Mouse (Mus musculus): ENCODE measurements at regions not wholly inside any gene's neighbourhood (a gene's known extent, or its start where the extent isn't known, plus 50 kb on each side); places are given as distances from the start of the nearest gene placed in this dataset.
"Not testable (repeated sequence)": the region's sequence is repeated elsewhere in the genome, so short reads cannot be mapped to it uniquely, and the experiment has no call there.

DNA sequence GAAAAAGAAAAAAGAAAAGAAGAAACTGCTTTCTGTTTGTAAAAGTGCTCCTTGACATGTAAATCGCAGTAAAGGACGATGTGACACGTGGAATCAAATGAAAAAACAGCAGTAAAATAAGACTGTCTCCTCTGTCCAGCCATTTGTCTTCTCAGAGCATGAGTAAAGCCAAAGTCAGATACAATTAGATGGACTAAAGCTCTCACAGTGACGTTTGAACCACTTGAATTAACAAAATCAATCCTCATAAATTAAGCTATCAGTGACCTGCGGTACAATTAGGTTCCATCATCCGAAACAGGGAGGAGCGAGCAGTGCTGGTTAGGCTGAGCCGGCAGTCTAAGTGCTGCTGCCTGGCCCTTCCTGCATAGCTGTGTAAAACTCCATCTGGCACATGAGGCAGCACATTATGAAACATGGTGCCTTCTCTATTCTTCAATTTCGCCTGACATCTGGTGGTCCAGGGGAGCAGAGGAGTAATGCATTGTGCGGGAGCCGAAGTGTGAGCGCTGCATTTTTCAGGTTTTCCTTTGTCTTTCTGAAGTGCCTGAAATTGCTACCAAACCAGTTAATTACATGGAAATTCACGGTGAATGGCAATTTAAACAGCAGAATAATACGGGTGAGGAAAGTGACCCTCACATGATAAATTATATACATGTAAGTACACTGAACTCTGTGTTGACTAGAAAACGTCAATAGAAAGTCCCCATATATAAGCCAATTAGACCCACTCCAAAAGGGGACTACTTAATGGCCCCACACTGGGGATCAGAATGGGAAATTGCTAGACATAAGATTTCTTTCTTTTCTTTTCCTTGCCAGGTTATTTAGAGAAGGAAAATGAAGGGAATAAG is 118.1 kb downstream of the Mmrn1 start:
- DNase-seq (ENCODE audit: inconsistent ontology term) = no peak

GRCm38 (mm10) chr6:61043524-61044450 is 119.0 kb downstream of the Mmrn1 start:
- DNase-seq (ENCODE audit: inconsistent ontology term) = no peak

- DNase-seq (ENCODE audit: inconsistent ontology term) = not testable (repeated sequence)
Observed at GRCm38 (mm10) chr6:61047667-61048066, 122.9 kb downstream of the Mmrn1 start.

DNA sequence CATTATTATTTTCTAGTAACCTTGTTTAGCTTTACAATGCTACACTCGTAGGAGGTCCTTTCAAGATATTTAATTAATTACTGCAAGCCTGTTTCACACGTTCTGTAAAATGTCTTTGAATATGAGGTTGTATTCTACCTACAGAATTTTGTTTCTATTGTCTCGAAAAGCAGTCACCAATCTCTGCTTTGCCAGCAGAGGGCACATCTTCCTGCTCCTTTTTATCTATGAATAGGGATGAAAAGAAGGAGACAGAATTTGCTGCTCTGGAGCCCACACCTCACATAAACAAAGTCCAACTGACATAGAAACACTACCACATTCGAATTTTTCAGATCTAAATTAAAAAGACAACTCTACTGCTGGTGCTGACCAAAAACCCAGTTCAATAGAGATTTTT is 117.0 kb upstream of the Ccser1 start:
- DNase-seq (ENCODE audit: inconsistent ontology term) = no peak

DNA sequence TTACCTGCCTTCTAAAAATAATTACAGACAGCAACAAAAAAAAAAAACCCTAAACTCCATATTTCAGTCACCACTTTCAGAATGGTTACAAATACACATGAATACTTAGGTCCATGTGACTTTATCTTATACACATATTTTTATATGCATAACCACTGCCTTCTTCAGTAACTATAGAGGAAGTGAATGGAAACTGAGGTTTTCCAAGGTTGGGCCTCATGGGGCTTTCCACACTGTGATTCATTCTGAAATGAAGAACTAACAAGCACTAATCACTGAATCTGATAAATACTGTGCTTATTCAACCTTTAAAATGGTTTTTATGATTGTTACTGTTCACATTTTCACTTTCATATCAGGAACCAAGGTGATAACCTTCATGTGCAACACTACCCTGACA is 114.4 kb upstream of the Ccser1 start:
- no peak for DNase-seq (ENCODE audit: inconsistent ontology term)

- DNase-seq (ENCODE audit: inconsistent ontology term) = no peak
Observed at GRCm38 (mm10) chr6:61066501-61067282, 113.4 kb upstream of the Ccser1 start.

GRCm38 (mm10) chr6:61067355-61068116 is 112.6 kb upstream of the Ccser1 start:
- no peak for DNase-seq (ENCODE audit: inconsistent ontology term)

- DNase-seq (ENCODE audit: inconsistent ontology term) = no peak
Observed at GRCm38 (mm10) chr6:61068117-61068489, 112.0 kb upstream of the Ccser1 start.

- no peak for DNase-seq (ENCODE audit: inconsistent ontology term)
Observed at GRCm38 (mm10) chr6:61073267-61073666, 106.9 kb upstream of the Ccser1 start.

DNA sequence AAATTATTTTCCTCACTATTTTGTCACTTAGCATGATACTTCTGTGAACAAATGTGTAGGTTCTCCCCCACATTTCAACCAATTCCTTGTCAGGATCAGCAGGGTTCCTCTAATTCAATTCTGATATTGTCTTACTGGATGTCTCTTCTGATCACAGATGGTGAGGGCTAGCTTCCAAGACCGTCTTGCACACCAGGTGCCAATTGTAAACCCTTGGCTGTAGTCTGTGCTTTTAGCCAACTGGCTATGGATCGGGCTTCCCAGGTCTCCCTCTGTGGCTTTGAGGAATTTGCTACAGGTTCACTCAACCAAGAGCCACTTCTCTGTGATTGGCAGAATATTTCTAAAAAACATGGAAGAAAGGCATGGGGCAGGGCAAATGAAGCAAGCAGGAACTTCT is 106.3 kb upstream of the Ccser1 start:
- peak; percentile 42 for DNase-seq (ENCODE audit: inconsistent ontology term)

- DNase-seq (ENCODE audit: inconsistent ontology term) = no peak
Observed at GRCm38 (mm10) chr6:61074700-61075099, 105.4 kb upstream of the Ccser1 start.

GRCm38 (mm10) chr6:61078559-61078958 is 101.6 kb upstream of the Ccser1 start:
- no peak for DNase-seq (ENCODE audit: inconsistent ontology term)

DNA sequence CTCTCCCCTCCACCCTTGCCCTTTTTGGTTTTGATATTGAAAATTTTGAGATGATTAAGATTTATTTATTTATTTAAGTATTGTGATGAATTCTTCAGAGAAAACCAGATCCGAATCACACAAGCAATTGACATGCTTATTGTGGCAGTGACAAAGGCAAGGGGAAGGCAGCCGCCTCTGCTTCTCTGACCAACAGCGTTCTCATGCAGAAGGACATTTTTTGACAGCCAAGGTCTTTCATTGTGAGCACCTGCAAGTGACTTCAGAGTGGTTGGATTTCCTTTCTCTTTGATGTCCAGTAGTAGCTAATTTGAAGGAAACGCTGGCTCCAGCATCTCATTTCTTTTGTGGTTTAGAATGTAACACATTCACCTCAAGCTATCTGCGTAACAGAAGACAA is 99.5 kb upstream of the Ccser1 start:
- no peak for DNase-seq (ENCODE audit: inconsistent ontology term)

- DNase-seq (ENCODE audit: inconsistent ontology term) = no peak
Observed at GRCm38 (mm10) chr6:61083346-61083745, 96.8 kb upstream of the Ccser1 start.

GRCm38 (mm10) chr6:61099348-61099981 is 80.7 kb upstream of the Ccser1 start:
- no peak for DNase-seq (ENCODE audit: inconsistent ontology term)

DNA sequence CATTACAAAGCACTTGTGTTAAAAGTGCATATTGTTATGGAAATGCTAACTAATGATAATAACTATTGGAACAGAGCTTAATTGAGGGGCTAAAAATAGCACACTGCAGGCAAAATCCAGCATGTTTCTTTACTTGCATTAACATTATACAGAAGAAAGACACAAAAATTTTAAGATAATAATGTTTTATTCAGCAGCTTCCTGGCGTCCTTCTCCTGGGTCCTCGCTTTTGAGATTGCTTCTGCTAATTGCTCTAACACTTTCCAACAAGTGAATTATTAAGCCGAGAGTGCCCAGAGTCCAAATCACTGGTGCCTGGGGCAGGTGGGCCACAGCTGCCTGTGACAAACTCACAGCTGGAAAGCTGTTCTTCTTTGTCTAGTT is 80.2 kb upstream of the Ccser1 start:
- no peak for DNase-seq (ENCODE audit: inconsistent ontology term)

DNA sequence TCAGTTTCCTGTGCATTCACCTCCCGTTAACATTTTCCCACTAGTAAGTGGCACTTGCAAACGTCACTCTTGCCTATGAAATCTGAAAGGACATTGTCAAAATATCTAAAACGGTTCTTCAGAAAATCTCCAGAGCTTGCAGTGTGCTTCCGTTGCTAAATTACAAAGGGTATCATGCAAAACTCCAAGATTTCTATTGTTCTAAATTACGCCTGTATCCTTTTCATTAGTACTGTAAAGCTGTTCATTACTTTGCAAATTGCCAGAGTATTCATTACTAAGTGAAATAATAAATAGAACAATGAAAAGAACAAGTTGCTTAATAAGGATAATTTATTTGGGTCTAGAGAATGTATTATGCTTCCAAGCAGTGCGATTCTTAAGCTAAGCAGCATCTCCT is 78.2 kb upstream of the Ccser1 start:
- DNase-seq (ENCODE audit: inconsistent ontology term) = peak; percentile 4

DNA sequence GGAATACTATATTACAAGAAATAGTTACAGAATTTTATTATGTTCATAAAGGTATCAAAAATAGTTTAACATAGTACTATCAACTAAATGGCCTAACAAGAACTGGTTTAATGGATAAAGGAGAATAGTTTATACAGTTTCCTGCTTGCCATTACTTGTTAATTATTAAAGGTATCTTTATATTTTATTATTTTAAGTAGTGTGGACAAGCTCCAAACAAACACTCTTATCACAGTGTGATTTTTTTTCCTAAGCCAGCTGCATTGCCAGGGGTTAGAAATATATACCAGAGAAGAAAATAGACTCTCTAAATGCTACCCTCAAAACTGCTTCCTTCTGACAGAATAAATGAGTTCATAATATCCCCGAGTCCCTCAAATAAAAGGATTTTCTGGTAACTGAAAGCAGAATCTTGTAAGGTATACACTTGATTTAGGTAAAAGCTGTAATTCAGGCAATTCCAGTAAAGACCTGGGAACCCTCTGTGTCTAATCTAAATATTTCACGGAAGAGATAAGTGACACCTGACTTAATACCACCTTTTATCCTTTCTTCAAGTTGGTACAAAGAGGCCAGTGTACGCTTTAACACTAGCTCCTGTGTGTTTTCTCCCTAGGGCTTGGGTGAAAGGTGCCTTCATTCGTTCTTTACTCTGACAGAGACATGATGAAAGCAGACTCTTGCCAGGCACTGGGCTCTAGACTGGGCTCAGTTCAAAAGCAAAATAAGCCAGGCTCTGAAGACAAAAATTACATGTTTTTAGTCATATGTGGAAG is 76.5 kb upstream of the Ccser1 start:
- DNase-seq (ENCODE audit: inconsistent ontology term) = no peak

DNA sequence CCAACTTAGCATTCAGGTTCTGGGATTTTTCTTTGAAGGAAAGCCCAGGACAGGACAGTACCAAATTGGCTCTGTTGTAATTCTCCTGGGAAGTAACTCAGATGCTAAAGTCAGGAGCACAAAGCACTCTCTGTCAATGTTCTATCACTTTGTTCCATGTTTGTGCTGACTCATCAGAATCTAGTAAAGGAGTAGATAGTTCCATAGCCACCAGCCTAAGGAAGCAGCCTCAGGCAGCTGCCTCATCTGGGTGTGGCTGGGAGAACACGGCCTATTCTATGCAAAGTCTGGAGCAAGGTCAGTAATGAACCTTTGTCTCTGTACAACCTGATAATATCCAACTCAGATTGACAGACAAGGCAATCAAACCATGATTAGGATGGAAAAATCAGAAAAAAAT is 64.9 kb upstream of the Ccser1 start:
- no peak for DNase-seq (ENCODE audit: inconsistent ontology term)

GRCm38 (mm10) chr6:61119590-61119989 is 60.5 kb upstream of the Ccser1 start:
- no peak for DNase-seq (ENCODE audit: inconsistent ontology term)
